Mouse (Mus musculus): Measurements from ENCODE around the gene Gm20662. TPM values are rescaled to one million over a fixed set of nuclear protein-coding genes. Genes with fewer than 3 reads are reported as not detected.

The Gm20662 gene
- total RNA-seq, 2 experiments from 2014 or later: 2.3 TPM; not detected in 1

GRCm38 (mm10) chr9:108049561-108050251 lies 53.6 kb downstream of the Gm20662 start:
- intact Hi-C loops (cut with DNase I): loop anchor here (5.0 kb wide), 2 partner anchors 87 to 147 kb away; no protein-coding TSS in a partner anchor
- no peak for DNase-seq (ENCODE audit: low spot score in 2 of 2)

GRCm38 (mm10) chr9:108051184-108051930 lies 55.2 kb downstream of the Gm20662 start:
- DNase-seq (ENCODE audit: low spot score in 2 of 2): no peak
- intact Hi-C loops (cut with DNase I): loop anchor here (5.0 kb wide), 1 partner anchor 89 kb away; no protein-coding TSS in a partner anchor

GRCm38 (mm10) chr9:108051931-108052220 lies 55.7 kb downstream of the Gm20662 start:
- intact Hi-C loops (cut with DNase I): loop anchor here (5.0 kb wide), 1 partner anchor 90 kb away; no protein-coding TSS in a partner anchor
- DNase-seq (ENCODE audit: low spot score in 2 of 2): no peak

GRCm38 (mm10) chr9:108052411-108052810 lies 56.3 kb downstream of the Gm20662 start:
- intact Hi-C loops (cut with DNase I): loop anchor here (5.0 kb wide), 1 partner anchor 90 kb away; no protein-coding TSS in a partner anchor
- no peak for DNase-seq (ENCODE audit: low spot score in 2 of 2)

- intact Hi-C loops (cut with DNase I): loop anchor here (5.0 kb wide), 1 partner anchor 91 kb away; no protein-coding TSS in a partner anchor
- peak; percentile 94 to 95 for DNase-seq (ENCODE audit: low spot score in 2 of 2)
Observed at GRCm38 (mm10) chr9:108052885-108053664, 56.9 kb downstream of the Gm20662 start, which contains the start of gene Amigo3. Gene Amigo3, plus strand, starts transcription at chr9:108053159.

- intact Hi-C loops (cut with DNase I): loop anchor here (5.0 kb wide), 1 partner anchor 91 kb away; no protein-coding TSS in a partner anchor
- no peak for DNase-seq (ENCODE audit: low spot score in 2 of 2)
Observed at GRCm38 (mm10) chr9:108053665-108054225, 57.6 kb downstream of the Gm20662 start.

- intact Hi-C loops (cut with DNase I): loop anchor here (5.0 kb wide), 1 partner anchor 92 kb away; no protein-coding TSS in a partner anchor
- no peak for DNase-seq (ENCODE audit: low spot score in 2 of 2)
Observed at GRCm38 (mm10) chr9:108054331-108055040, 58.3 kb downstream of the Gm20662 start.

GRCm38 (mm10) chr9:108055061-108055460 lies 58.9 kb downstream of the Gm20662 start:
- DNase-seq (ENCODE audit: low spot score in 2 of 2): no peak
- intact Hi-C loops (cut with DNase I): no loop called here

GRCm38 (mm10) chr9:108055661-108056237 lies 59.6 kb downstream of the Gm20662 start:
- intact Hi-C loops (cut with DNase I): no loop called here
- DNase-seq (ENCODE audit: low spot score in 2 of 2): no peak

- DNase-seq (ENCODE audit: low spot score in 2 of 2): no peak
- intact Hi-C loops (cut with DNase I): no loop called here
Observed at GRCm38 (mm10) chr9:108056361-108057261, 60.5 kb downstream of the Gm20662 start.

GRCm38 (mm10) chr9:108057262-108057562 lies 61.1 kb downstream of the Gm20662 start:
- intact Hi-C loops (cut with DNase I): no loop called here
- DNase-seq (ENCODE audit: low spot score in 2 of 2): no peak

GRCm38 (mm10) chr9:108058291-108058690 lies 62.1 kb downstream of the Gm20662 start:
- intact Hi-C loops (cut with DNase I): no loop called here
- no peak for DNase-seq (ENCODE audit: low spot score in 2 of 2)

- DNase-seq (ENCODE audit: low spot score in 2 of 2): no peak
- intact Hi-C loops (cut with DNase I): no loop called here
Observed at GRCm38 (mm10) chr9:108062142-108062541, 66.0 kb downstream of the Gm20662 start.

GRCm38 (mm10) chr9:108063361-108063760 lies 67.2 kb downstream of the Gm20662 start:
- intact Hi-C loops (cut with DNase I): no loop called here
- no peak for DNase-seq (ENCODE audit: low spot score in 2 of 2)

GRCm38 (mm10) chr9:108065491-108066011 lies 69.4 kb downstream of the Gm20662 start:
- intact Hi-C loops (cut with DNase I): loop anchor here (5.0 kb wide), 2 partner anchors 103 to 163 kb away; no protein-coding TSS in a partner anchor
- peak; percentile 60 to 61 for DNase-seq (ENCODE audit: low spot score in 2 of 2)

- intact Hi-C loops (cut with DNase I): loop anchor here (5.0 kb wide), 2 partner anchors 105 to 165 kb away; no protein-coding TSS in a partner anchor
- no peak for DNase-seq (ENCODE audit: low spot score in 2 of 2)
Observed at GRCm38 (mm10) chr9:108067199-108067598, 71.0 kb downstream of the Gm20662 start.

GRCm38 (mm10) chr9:108067900-108068299 lies 71.8 kb downstream of the Gm20662 start:
- peak; percentile 70 to 81 for DNase-seq (ENCODE audit: low spot score in 2 of 2)
- intact Hi-C loops (cut with DNase I): loop anchor here (5.0 kb wide), 2 partner anchors 106 to 166 kb away; no protein-coding TSS in a partner anchor
